Mouse (Mus musculus) induced T-regulatory cell, adult 2 months (primary cell): ENCODE measurements around the gene Fbxl4.
A peak's percentile ranks its signal among the peaks of the same experiment; 100 is the strongest.
"Not testable (repeated sequence)": the region's sequence is repeated elsewhere in the genome, so short reads cannot be mapped to it uniquely, and the experiment has no call there.

Experiments
- DNase-seq: peaks from one replicate; pipeline ENCODE4 v3.0.0-alpha.2; 2012; ENCODE audit warnings: low read depth

The Fbxl4 gene

GRCm38 (mm10) chr4:22357266-22357930 lies at the start of gene Fbxl4:
Gene Fbxl4 (plus strand): TSS chr4:22357543.
- peak; percentile 93 for DNase-seq

GRCm38 (mm10) chr4:22314564-22314963 lies 42.8 kb upstream of the Fbxl4 start:
- no peak for DNase-seq

- no peak for DNase-seq
These were observed 14.3 kb upstream of the Fbxl4 start for GRCm38 (mm10) chr4:22342816-22343573.

- not testable (repeated sequence) for DNase-seq
These were observed 8.3 kb upstream of the Fbxl4 start for GRCm38 (mm10) chr4:22349086-22349485.

GRCm38 (mm10) chr4:22357931-22358300 lies 573 bp downstream of the Fbxl4 start:
- DNase-seq: no peak

- peak; percentile 23 for DNase-seq
These were observed 1.1 kb downstream of the Fbxl4 start for GRCm38 (mm10) chr4:22358487-22358886.

- DNase-seq: no peak
These were observed 10.0 kb downstream of the Fbxl4 start for GRCm38 (mm10) chr4:22367368-22367767.

- DNase-seq: no peak
These were observed 21.2 kb downstream of the Fbxl4 start for GRCm38 (mm10) chr4:22378516-22378915.

GRCm38 (mm10) chr4:22380646-22381045 lies 23.3 kb downstream of the Fbxl4 start:
- no peak for DNase-seq

GRCm38 (mm10) chr4:22383528-22384265 lies 26.4 kb downstream of the Fbxl4 start:
- no peak for DNase-seq

- DNase-seq: no peak
These were observed 32.7 kb downstream of the Fbxl4 start for GRCm38 (mm10) chr4:22390045-22390444.

GRCm38 (mm10) chr4:22392777-22393473 lies 35.6 kb downstream of the Fbxl4 start:
- DNase-seq: no peak

GRCm38 (mm10) chr4:22395404-22395803 lies 38.1 kb downstream of the Fbxl4 start:
- no peak for DNase-seq

- DNase-seq: no peak
These were observed 39.2 kb downstream of the Fbxl4 start for GRCm38 (mm10) chr4:22396484-22397000.

GRCm38 (mm10) chr4:22397003-22397402 lies 39.7 kb downstream of the Fbxl4 start:
- DNase-seq: no peak

GRCm38 (mm10) chr4:22402032-22402431 lies 44.7 kb downstream of the Fbxl4 start:
- DNase-seq: no peak

- no peak for DNase-seq
These were observed 45.6 kb downstream of the Fbxl4 start for GRCm38 (mm10) chr4:22402930-22403329.

- DNase-seq: no peak
These were observed 63.3 kb downstream of the Fbxl4 start for GRCm38 (mm10) chr4:22420627-22421026.

GRCm38 (mm10) chr4:22422400-22422799 lies 65.1 kb downstream of the Fbxl4 start:
- no peak for DNase-seq

GRCm38 (mm10) chr4:22428150-22428549 lies 70.8 kb downstream of the Fbxl4 start:
- no peak for DNase-seq

- DNase-seq: no peak
These were observed 112.2 kb downstream of the Fbxl4 start for GRCm38 (mm10) chr4:22469575-22469974.
